Mouse (Mus musculus): ENCODE measurements around the gene Mfsd4b1. TPM values are rescaled to one million over a fixed set of nuclear protein-coding genes. Genes with fewer than 3 reads are reported as not detected.
"Not testable (repeated sequence)": the region's sequence is repeated elsewhere in the genome, so short reads cannot be mapped to it uniquely, and the experiment has no call there.

Mfsd4b1 gene
- total RNA-seq, 2 experiments from 2014 or later = 0.87 to 2.3 TPM

- no peak for DNase-seq (ENCODE audit: extremely low spot score in 1 of 2, low spot score in 1 of 2)
Observed at GRCm38 (mm10) chr10:40036686-40037560, 11.9 kb upstream of the Mfsd4b1 start.

- DNase-seq (ENCODE audit: extremely low spot score in 1 of 2, low spot score in 1 of 2) = no peak
Observed at GRCm38 (mm10) chr10:40034956-40035355, 9.9 kb upstream of the Mfsd4b1 start.

- DNase-seq (ENCODE audit: extremely low spot score in 1 of 2, low spot score in 1 of 2) = no peak
Observed at GRCm38 (mm10) chr10:40032897-40033296, 7.8 kb upstream of the Mfsd4b1 start.

GRCm38 (mm10) chr10:40030716-40031115 is 5.6 kb upstream of the Mfsd4b1 start:
- no peak for DNase-seq (ENCODE audit: extremely low spot score in 1 of 2, low spot score in 1 of 2)

- no peak for DNase-seq (ENCODE audit: extremely low spot score in 1 of 2, low spot score in 1 of 2)
Observed at GRCm38 (mm10) chr10:40029610-40030009, 4.5 kb upstream of the Mfsd4b1 start.

- DNase-seq (ENCODE audit: extremely low spot score in 1 of 2, low spot score in 1 of 2) = no peak
Observed at GRCm38 (mm10) chr10:40028091-40028490, 3.0 kb upstream of the Mfsd4b1 start.

GRCm38 (mm10) chr10:40026546-40026945 is 1.5 kb upstream of the Mfsd4b1 start:
- DNase-seq (ENCODE audit: extremely low spot score in 1 of 2, low spot score in 1 of 2) = no peak

- DNase-seq (ENCODE audit: extremely low spot score in 1 of 2, low spot score in 1 of 2) = no peak
Observed at GRCm38 (mm10) chr10:40025560-40025959, 492 bp upstream of the Mfsd4b1 start.

GRCm38 (mm10) chr10:40020401-40020800 is 4.7 kb downstream of the Mfsd4b1 start:
- DNase-seq (ENCODE audit: extremely low spot score in 1 of 2, low spot score in 1 of 2) = no peak

GRCm38 (mm10) chr10:40019492-40019891 is 5.6 kb downstream of the Mfsd4b1 start:
- DNase-seq (ENCODE audit: extremely low spot score in 1 of 2, low spot score in 1 of 2) = no peak

GRCm38 (mm10) chr10:40018261-40018860 is 6.7 kb downstream of the Mfsd4b1 start:
- DNase-seq (ENCODE audit: extremely low spot score in 1 of 2, low spot score in 1 of 2) = no peak

- no peak for DNase-seq (ENCODE audit: extremely low spot score in 1 of 2, low spot score in 1 of 2)
Observed at GRCm38 (mm10) chr10:40009591-40009990, 15.5 kb downstream of the Mfsd4b1 start.

GRCm38 (mm10) chr10:40008847-40009246 is 16.2 kb downstream of the Mfsd4b1 start:
- DNase-seq (ENCODE audit: extremely low spot score in 1 of 2, low spot score in 1 of 2) = not testable (repeated sequence)

- no peak for DNase-seq (ENCODE audit: extremely low spot score in 1 of 2, low spot score in 1 of 2)
Observed at GRCm38 (mm10) chr10:40007953-40008352, 17.1 kb downstream of the Mfsd4b1 start.

- no peak for DNase-seq (ENCODE audit: extremely low spot score in 1 of 2, low spot score in 1 of 2)
Observed at GRCm38 (mm10) chr10:40006963-40007362, 18.1 kb downstream of the Mfsd4b1 start.

GRCm38 (mm10) chr10:40000746-40001145 is 24.3 kb downstream of the Mfsd4b1 start:
- no peak for DNase-seq (ENCODE audit: extremely low spot score in 1 of 2, low spot score in 1 of 2)

GRCm38 (mm10) chr10:39991155-39991554 is 33.9 kb downstream of the Mfsd4b1 start:
- no peak for DNase-seq (ENCODE audit: extremely low spot score in 1 of 2, low spot score in 1 of 2)

GRCm38 (mm10) chr10:39986466-39986865 is 38.6 kb downstream of the Mfsd4b1 start, which contains the start of gene Mfsd4b5:
Mfsd4b5 (minus strand) TSS chr10:39986646.
- DNase-seq (ENCODE audit: extremely low spot score in 1 of 2, low spot score in 1 of 2) = no peak

- DNase-seq (ENCODE audit: extremely low spot score in 1 of 2, low spot score in 1 of 2) = no peak
Observed at GRCm38 (mm10) chr10:39982604-39983003, 42.5 kb downstream of the Mfsd4b1 start.

- DNase-seq (ENCODE audit: extremely low spot score in 1 of 2, low spot score in 1 of 2) = no peak
Observed at GRCm38 (mm10) chr10:39978231-39978630, 46.8 kb downstream of the Mfsd4b1 start.

GRCm38 (mm10) chr10:39977346-39977745 is 47.7 kb downstream of the Mfsd4b1 start:
- no peak for DNase-seq (ENCODE audit: extremely low spot score in 1 of 2, low spot score in 1 of 2)

GRCm38 (mm10) chr10:39975771-39976170 is 49.3 kb downstream of the Mfsd4b1 start:
- DNase-seq (ENCODE audit: extremely low spot score in 1 of 2, low spot score in 1 of 2) = no peak
